Mouse (Mus musculus) layer of hippocampus, adult 6 months (tissue): ENCODE data around the gene Otop2. TPM values are rescaled to one million over a fixed set of nuclear protein-coding genes. Genes with fewer than 3 reads are reported as not detected.

Source experiments
- long read RNA-seq, 2 experiments: library from polyadenylated mRNA; unstranded; transcript quantifications; one replicate each; pipeline ENCODE4 v2.0.0; 2019 to 2020
- polyA plus RNA-seq: library from polyadenylated mRNA; unstranded; fragments of <200 nt; fragmentation: Nextera tagmentation; gene quantifications from 2 replicates; pipeline ENCODE4 v1.2.3, GENCODE M21; 2021

Otop2 gene
- polyA plus RNA-seq, result 0.29 and 0.97 TPM in 2 replicates
- long read RNA-seq, experiment 1, partial matches to known transcripts, result 0 of 1 reads
- long read RNA-seq, experiment 1, other reads (novel, unspliced or antisense), result 1 of 1 reads
- long read RNA-seq, experiment 2, partial matches to known transcripts, result 1 of 2 reads
- long read RNA-seq, experiment 2, other reads (novel, unspliced or antisense), result 1 of 2 reads

DNA sequence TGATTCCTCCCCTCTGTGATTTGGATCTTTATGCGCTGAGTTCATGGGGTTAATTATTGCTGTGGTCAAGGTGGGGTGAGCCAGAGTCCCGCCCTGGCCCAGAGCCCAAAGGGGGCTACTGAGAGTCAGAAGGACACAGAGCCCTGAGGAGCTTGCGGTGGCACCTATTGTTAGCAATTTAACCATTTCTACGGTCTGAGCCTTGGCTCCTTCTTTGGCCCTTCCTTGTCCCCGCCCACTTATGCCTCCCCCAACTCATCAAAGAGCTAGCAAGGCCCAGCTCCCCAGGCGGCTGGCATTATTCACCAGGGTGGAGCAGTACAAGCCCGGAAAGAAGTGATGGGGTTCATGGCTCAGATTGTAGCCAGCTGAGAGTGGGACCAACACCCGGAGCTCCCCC lies at the start of gene Otop2:
TSS of gene Otop2 (plus strand) at position 301 of the 400 bp plus-strand sequence.

GRCm38 (mm10) chr11:115267061-115267883 lies 39.7 kb upstream of the Otop2 start, which contains the start of gene Grin2c:
Grin2c (minus strand) TSS chr11:115267243.

DNA sequence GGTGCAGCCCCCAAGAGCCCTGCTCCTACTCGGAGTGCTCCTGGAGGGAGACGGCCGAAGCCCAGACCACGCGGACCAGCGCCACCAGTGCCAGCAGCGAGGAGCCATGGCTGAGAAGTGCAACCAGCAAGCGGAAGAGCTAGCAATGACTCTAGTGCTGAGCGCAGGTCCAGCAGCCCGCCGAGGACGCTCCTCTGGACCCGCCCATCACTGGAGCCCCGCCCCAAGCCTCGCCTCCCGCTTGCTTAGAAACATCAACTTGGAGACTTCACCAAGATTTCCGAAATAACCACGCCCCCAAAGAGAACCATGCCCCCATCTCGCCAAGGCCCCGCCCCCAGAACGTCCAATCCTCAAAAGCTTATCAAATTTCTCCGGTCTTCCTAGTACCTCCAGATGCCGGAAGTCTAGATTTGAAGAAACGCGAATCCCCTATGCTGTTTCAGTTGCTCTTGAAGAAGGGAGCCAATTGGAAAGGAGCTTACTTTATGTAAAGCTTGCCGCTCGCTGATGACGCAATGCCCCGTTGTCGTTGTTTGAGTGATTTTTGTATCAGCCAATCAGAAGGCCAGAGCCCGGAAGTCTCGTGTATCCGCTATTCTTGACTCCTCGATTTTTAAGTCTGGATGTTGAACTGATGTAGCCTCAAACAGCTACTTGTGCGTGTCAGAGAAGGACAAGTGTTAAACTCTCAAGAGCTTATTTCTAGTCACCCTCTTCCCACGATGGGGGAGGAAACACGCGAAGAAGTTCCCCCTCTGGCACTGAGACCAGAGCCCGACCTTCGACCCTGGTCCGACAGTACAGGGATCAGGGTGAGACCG lies 30.0 kb upstream of the Otop2 start, which contains the start of gene Fdxr:
TSS of gene Fdxr (minus strand) at position 271 of the 824 bp plus-strand sequence.

GRCm38 (mm10) chr11:115297214-115297826 lies 9.6 kb upstream of the Otop2 start, which contains the start of gene Fads6:
Fads6 (minus strand) TSS chr11:115297663.

DNA sequence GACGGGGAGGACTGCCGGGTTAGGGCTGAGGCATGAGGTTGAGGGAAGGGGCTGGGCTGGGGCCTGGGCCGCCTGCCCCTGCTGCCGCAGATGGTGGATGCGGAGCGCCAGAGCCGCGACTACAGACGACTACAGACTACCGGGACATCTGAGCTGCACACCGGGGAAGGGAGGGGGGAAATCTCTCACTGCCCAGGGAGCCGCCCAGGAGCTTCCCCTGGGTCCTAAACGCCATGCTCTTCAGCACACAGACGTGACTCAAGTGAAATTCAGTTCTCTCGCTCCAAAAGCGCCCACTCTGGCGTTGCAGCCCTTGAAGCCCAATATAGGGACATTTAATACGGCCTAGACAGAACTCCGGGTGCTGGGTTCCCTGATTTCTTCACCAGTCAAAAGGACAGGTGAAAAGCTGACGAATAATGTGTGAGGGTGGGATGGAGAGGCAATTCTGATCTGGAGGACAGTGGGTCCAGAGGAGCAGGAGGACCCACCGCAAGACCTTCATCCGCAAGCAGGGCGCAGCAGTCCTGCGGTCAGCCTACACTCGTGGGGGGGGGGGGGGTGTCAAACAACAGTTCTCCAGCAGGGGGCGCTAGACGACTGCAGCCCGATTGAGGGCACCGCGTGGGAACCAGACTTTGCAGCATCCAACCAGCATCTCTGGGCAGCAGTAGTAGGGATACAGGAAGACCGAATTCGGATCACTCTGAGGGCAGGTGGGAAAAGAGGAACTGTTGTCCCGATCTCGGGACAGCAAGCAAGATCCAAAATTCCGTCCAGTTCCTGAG lies 15.1 kb downstream of the Otop2 start, which contains the start of gene Ush1g:
TSS of gene Ush1g (minus strand) at position 136 of the 788 bp plus-strand sequence.

DNA sequence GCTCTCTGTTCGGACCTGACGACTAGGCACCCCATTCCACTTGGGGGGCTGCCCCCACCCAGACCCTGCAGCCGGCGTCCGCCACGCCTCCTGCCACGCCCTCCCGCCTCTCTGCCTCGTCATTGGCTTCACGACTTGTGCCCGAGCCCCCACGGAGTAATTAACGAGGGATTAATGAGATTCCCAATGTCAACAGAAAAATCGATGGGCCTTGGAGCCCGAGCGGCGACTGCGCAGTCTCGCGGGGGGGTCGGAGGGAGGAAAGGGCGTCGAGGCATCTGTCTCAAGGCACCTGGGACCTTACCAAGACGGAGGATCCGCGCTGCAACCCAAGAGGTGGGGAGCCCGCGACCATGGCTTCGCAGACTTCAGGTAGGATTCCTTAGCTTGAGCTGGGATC lies 27.6 kb downstream of the Otop2 start, which contains the start of gene Otop3:
TSS of gene Otop3 (plus strand) at position 201 of the 400 bp plus-strand sequence.

GRCm38 (mm10) chr11:115367395-115367944 lies 60.5 kb downstream of the Otop2 start, which contains the start of gene Hid1:
Hid1 (minus strand) TSS chr11:115367756.

Other genes with a start within 250 kb of the Otop2 start
- 0.06 TPM in 1 of 2 replicates, not detected in the other for gene Cd300e, start 245.0 kb upstream of the Otop2 start, polyA plus RNA-seq
- gene Rab37, start 215.7 kb upstream of the Otop2 start, polyA plus RNA-seq, result 1.3 and 1.6 TPM in 2 replicates
- 0.11 TPM in 1 of 2 replicates, not detected in the other for gene Cd300lf, start 173.2 kb upstream of the Otop2 start, polyA plus RNA-seq
- gene Slc9a3r1, start 143.8 kb upstream of the Otop2 start, polyA plus RNA-seq, result 23.9 and 27.7 TPM in 2 replicates
- gene Tmem104, start 119.7 kb upstream of the Otop2 start, polyA plus RNA-seq, result 23.0 and 28.3 TPM in 2 replicates
- 40.7 and 42.7 TPM in 2 replicates for gene Nat9, start 119.3 kb upstream of the Otop2 start, polyA plus RNA-seq
- gene Grin2c, start 39.9 kb upstream of the Otop2 start, polyA plus RNA-seq, result 3.3 and 5.2 TPM in 2 replicates
- 8.5 and 10.7 TPM in 2 replicates for gene Fdxr, start 30.1 kb upstream of the Otop2 start, polyA plus RNA-seq
- 1.7 and 1.9 TPM in 2 replicates for gene Fads6, start 9.5 kb upstream of the Otop2 start, polyA plus RNA-seq
- gene Ush1g, start 14.9 kb downstream of the Otop2 start, polyA plus RNA-seq, result 0.41 and 0.46 TPM in 2 replicates
- 0.08 and 0.11 TPM in 2 replicates for gene Otop3, start 27.6 kb downstream of the Otop2 start, polyA plus RNA-seq
- 61.2 and 65.4 TPM in 2 replicates for gene Hid1, start 60.6 kb downstream of the Otop2 start, polyA plus RNA-seq
- 5.2 and 6.9 TPM in 2 replicates for gene Cdr2l, start 74.8 kb downstream of the Otop2 start, polyA plus RNA-seq
- 225 and 242 TPM in 2 replicates for gene Mrpl58, start 96.6 kb downstream of the Otop2 start, polyA plus RNA-seq
- gene Atp5h, start 112.8 kb downstream of the Otop2 start, polyA plus RNA-seq, result 1,701 and 1,807 TPM in 2 replicates
- gene Kctd2, start 113.0 kb downstream of the Otop2 start, polyA plus RNA-seq, result 8.3 and 8.7 TPM in 2 replicates
- gene Trim80, start 133.4 kb downstream of the Otop2 start, polyA plus RNA-seq, result not detected in 2 replicates
- gene Slc16a5, start 155.3 kb downstream of the Otop2 start, polyA plus RNA-seq, result 0.09 and 0.11 TPM in 2 replicates
- gene Armc7, start 168.5 kb downstream of the Otop2 start, polyA plus RNA-seq, result 8.2 and 8.9 TPM in 2 replicates
- gene Nt5c, start 184.7 kb downstream of the Otop2 start, polyA plus RNA-seq, result 133 and 141 TPM in 2 replicates
- 276 and 280 TPM in 2 replicates for gene Jpt1, start 207.2 kb downstream of the Otop2 start, polyA plus RNA-seq
- gene Sumo2, start 229.1 kb downstream of the Otop2 start, polyA plus RNA-seq, result 655 and 748 TPM in 2 replicates